Mouse (Mus musculus): ENCODE data around the gene 1700023F06Rik.

GRCm38 (mm10) chr11:103221437-103221836, 13.1 kb upstream of the 1700023F06Rik start:
- TF ChIP-seq GATA1 (IDR thresholded peaks at IDR 0.05; ENCODE audit: low read length) (no peak), TAL1 (IDR thresholded peaks at IDR 0.05; ENCODE audit: low read length) (no peak)
